Mouse (Mus musculus) forebrain, postnatal 0 days (tissue): ENCODE data around the gene Pigc. TPM values are rescaled to one million over a fixed set of nuclear protein-coding genes. Genes with fewer than 3 reads are reported as not detected.

Experiments used
- ATAC-seq: fragments of 200-750 bp; cut with Nextera tagmentation; 2 replicates; pipeline ENCODE4 v1.8.0; 2017; ENCODE audit warnings: mild to moderate bottlenecking, moderate library complexity
- DNase-seq: peaks from one replicate; pipeline ENCODE4 v3.0.0-alpha.2; 2015
- H3K27ac ChIP-seq: fragments of 300-500 bp; sonication (generic); 2 replicates; pipeline ENCODE4 v1.5.1; 2014; ENCODE audit warnings: low read depth, mild to moderate bottlenecking, antibody characterized with exemption, low read length, moderate library complexity, mixed read lengths
- H3K27me3 ChIP-seq: fragments of 300-500 bp; sonication (generic); 2 replicates; pipeline ENCODE4 v1.6.1; 2014; ENCODE audit warnings: mild to moderate bottlenecking, low read length, mixed read lengths; ENCODE audit not compliant: insufficient read depth
- H3K36me3 ChIP-seq: fragments of 300-500 bp; sonication (generic); 2 replicates; pipeline ENCODE4 v1.6.1; 2014; ENCODE audit warnings: mild to moderate bottlenecking, moderate library complexity; ENCODE audit not compliant: insufficient read depth
- H3K4me1 ChIP-seq: fragments of 300-500 bp; sonication (generic); 2 replicates; pipeline ENCODE4 v1.6.1; 2014; ENCODE audit warnings: antibody characterized with exemption; ENCODE audit not compliant: insufficient read depth
- H3K4me2 ChIP-seq: fragments of 300-500 bp; sonication (generic); 2 replicates; pipeline ENCODE4 v1.6.1; 2014; ENCODE audit warnings: low read depth, mild to moderate bottlenecking, moderate library complexity
- H3K4me3 ChIP-seq: fragments of 300-500 bp; sonication (generic); 2 replicates; pipeline ENCODE4 v1.5.1; 2014; ENCODE audit warnings: low read depth, low read length, mixed read lengths
- H3K9ac ChIP-seq: fragments of 300-500 bp; sonication (generic); 2 replicates; pipeline ENCODE4 v1.6.1; 2014; ENCODE audit warnings: mild to moderate bottlenecking
- H3K9me3 ChIP-seq: fragments of 300-500 bp; sonication (generic); 2 replicates; pipeline ENCODE4 v1.6.1; 2016; ENCODE audit warnings: low read length
- CTCF ChIP-seq: sonication (generic); IDR thresholded peaks from 2 replicates; pipeline ENCODE4 v1.5.1; 2016; ENCODE audit warnings: antibody characterized with exemption, control low read depth, low read depth
- WGBS: fragments of 180-500 bp; shearing (Covaris S2); extraction: QIAGEN DNeasy Blood & Tissue Kit; methylation state at CpG from one replicate; pipeline ENCODE4 v1.1.7; 2014; 5-methylcytosine and 5-hydroxymethylcytosine counted together
- polyA plus RNA-seq: library from polyadenylated mRNA; unstranded; fragments of >200 nt; fragmentation: Nextera tagmentation; extraction: Ambion mirVana; gene quantifications from 2 replicates; pipeline ENCODE4 v1.2.1, GENCODE M21; 2015
- total RNA-seq: library from RNA; depleted of rRNA; stranded (reverse); fragments of >200 nt; gene quantifications from 2 replicates; pipeline ENCODE4 v1.2.3, GENCODE M21; 2014; rRNA removed

Gene Pigc
- total RNA-seq (14.9 and 20.5 TPM in 2 replicates), polyA plus RNA-seq (19.8 and 23.9 TPM in 2 replicates)

- Histone ChIP-seq H3K4me1 (0 out of 2 replicates have a peak, but pooled peaks cover 10% of the 10 kb centered on the region), H3K36me3 (0 out of 2 replicates have a peak, but pooled peaks cover 3% of the 10 kb centered on the region), H3K27ac (peak within 1 kb of the TSS; percentile 78), H3K4me2 (peak within 1 kb of the TSS; percentile 64), H3K9ac (peak within 1 kb of the TSS; percentile 75), H3K4me3 (peak within 1 kb of the TSS; percentile 58), H3K9me3 (no peaks in the 10 kb centered on the region), H3K27me3 (no peaks in the 10 kb centered on the region)
- DNase-seq (peak; percentile 96), ATAC-seq (peak; percentile 100)
- TF ChIP-seq CTCF, result peak; percentile 84
- WGBS, result 5% methylated on average over 38 of the region's 38 CpGs
Observed at GRCm38 (mm10) chr1:161968589-161969407, at the start of gene Pigc. Gene Pigc (plus strand): TSS chr1:161969186.

- H3K36me3 ChIP-seq, result no peaks in the 10 kb centered on the region
- H3K9me3 ChIP-seq, result no peaks in the 10 kb centered on the region
- DNase-seq (no peak), ATAC-seq (no peak)
- H3K9ac ChIP-seq, result no peak overlapping the region
- WGBS, result 91% methylated on average over 2 of the region's 2 CpGs
- H3K4me2 ChIP-seq, result no peak overlapping the region
- no peak overlapping the region for H3K4me3 ChIP-seq
- H3K4me1 ChIP-seq, result no peaks in the 10 kb centered on the region
- no peak overlapping the region for H3K27ac ChIP-seq
- no peaks in the 10 kb centered on the region for H3K27me3 ChIP-seq
- no peak for TF ChIP-seq CTCF
Observed at GRCm38 (mm10) chr1:161919594-161919993, 49.4 kb upstream of the Pigc start.

- Histone ChIP-seq H3K27me3 (no peaks in the 10 kb centered on the region), H3K9me3 (no peaks in the 10 kb centered on the region), H3K27ac (no peak overlapping the region), H3K4me1 (no peaks in the 10 kb centered on the region), H3K4me2 (no peak overlapping the region), H3K4me3 (no peak overlapping the region), H3K9ac (no peak overlapping the region), H3K36me3 (no peaks in the 10 kb centered on the region)
- TF ChIP-seq CTCF, result no peak
- 87% methylated on average over 9 of the region's 9 CpGs for WGBS
- ATAC-seq (no peak), DNase-seq (no peak)
Observed at GRCm38 (mm10) chr1:161920475-161921454, 48.2 kb upstream of the Pigc start.

- Histone ChIP-seq H3K4me2 (no peak overlapping the region), H3K9ac (no peak overlapping the region), H3K4me3 (no peak overlapping the region), H3K9me3 (no peaks in the 10 kb centered on the region), H3K27ac (no peak overlapping the region), H3K27me3 (no peaks in the 10 kb centered on the region), H3K4me1 (no peaks in the 10 kb centered on the region), H3K36me3 (no peaks in the 10 kb centered on the region)
- ATAC-seq, result no peak
- DNase-seq, result no peak
- no peak for TF ChIP-seq CTCF
- 59% methylated on average over 6 of the region's 6 CpGs for WGBS
Observed at GRCm38 (mm10) chr1:161921928-161922327, 47.1 kb upstream of the Pigc start.

- H3K4me3 ChIP-seq, result no peak overlapping the region
- H3K4me1 ChIP-seq, result no peaks in the 10 kb centered on the region
- H3K9me3 ChIP-seq, result no peaks in the 10 kb centered on the region
- TF ChIP-seq CTCF, result no peak
- no peaks in the 10 kb centered on the region for H3K36me3 ChIP-seq
- no peaks in the 10 kb centered on the region for H3K27me3 ChIP-seq
- no peak overlapping the region for H3K4me2 ChIP-seq
- no peak for ATAC-seq
- WGBS, result 54% methylated on average over 3 of the region's 3 CpGs
- H3K27ac ChIP-seq, result no peak overlapping the region
- DNase-seq, result no peak
- no peak overlapping the region for H3K9ac ChIP-seq
Observed at GRCm38 (mm10) chr1:161924321-161924720, 44.7 kb upstream of the Pigc start.

- H3K27me3 ChIP-seq, result no peaks in the 10 kb centered on the region
- ATAC-seq (no peak), DNase-seq (no peak)
- H3K9ac ChIP-seq, result no peak overlapping the region
- no peak overlapping the region for H3K27ac ChIP-seq
- 84% methylated on average over 13 of the region's 13 CpGs for WGBS
- H3K9me3 ChIP-seq, result no peaks in the 10 kb centered on the region
- TF ChIP-seq CTCF, result no peak
- H3K4me2 ChIP-seq, result no peak overlapping the region
- no peaks in the 10 kb centered on the region for H3K4me1 ChIP-seq
- H3K36me3 ChIP-seq, result no peaks in the 10 kb centered on the region
- no peak overlapping the region for H3K4me3 ChIP-seq
Observed at GRCm38 (mm10) chr1:161925281-161925805, 43.6 kb upstream of the Pigc start.
